Mouse (Mus musculus) right cerebral cortex, postnatal 14 days (tissue): ENCODE measurements around the gene Ric1.

Experiments
- DNase-seq: peaks from one replicate; pipeline ENCODE4 v3.0.0; 2022

Gene Ric1

DNA sequence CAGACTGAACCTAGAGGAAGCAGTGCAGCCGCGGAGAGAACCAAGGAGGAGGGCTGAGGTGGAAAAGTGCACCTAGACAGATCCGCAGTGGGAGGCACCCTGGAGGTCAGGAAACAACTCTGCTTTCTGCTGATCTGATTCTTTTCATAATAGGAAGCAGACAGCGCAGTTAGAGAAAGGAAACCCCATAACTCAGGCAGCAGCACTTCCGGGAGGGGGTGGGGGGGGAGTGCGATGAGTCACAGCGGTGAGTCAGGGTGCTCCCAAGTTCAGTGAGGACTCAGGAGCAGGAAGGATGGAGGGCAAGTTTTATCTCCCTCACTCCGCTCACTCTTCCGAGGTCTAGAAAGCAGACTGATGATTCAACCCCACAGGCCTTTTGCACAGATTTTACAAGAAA, 119.0 kb downstream of the Ric1 start:
- no peak for DNase-seq

GRCm38 (mm10) chr19:29641510-29641909, 119.4 kb downstream of the Ric1 start:
- no peak for DNase-seq

- no peak for DNase-seq
These were observed 120.1 kb downstream of the Ric1 start for GRCm38 (mm10) chr19:29642211-29642610.

DNA sequence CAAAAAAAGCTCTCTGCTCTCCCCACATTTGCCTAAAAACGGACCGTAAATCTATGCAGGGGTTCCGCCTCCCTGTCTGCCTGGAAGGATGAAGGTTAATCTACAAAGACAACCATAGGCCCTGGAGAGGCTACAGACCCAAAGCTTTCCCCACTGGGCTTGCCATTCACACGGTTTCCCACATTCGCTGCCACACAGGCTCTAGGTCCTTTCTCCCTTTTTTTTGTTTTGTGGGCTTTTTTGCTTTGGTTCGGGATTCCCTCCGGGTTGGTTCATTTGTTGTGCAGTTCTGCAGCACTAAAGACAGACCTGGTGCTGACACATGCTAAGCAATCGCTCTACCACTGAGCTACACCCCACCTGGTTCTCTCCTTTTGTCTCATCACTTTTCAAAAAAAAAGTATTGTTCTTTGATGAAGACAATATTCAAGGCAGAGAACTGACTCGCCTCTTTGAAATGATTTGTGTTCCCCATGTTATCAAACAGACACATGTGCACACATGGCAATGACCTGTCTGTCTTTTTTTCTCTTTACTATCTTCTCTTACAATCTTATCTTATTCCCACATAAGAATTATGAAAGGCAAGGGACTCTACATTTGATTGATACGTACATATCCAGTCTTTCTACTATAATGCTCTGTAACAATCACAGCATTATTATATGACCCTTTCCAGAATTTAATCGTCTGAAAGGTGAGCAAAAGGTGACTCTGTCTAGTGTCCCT, 121.3 kb downstream of the Ric1 start:
- no peak for DNase-seq

GRCm38 (mm10) chr19:29644747-29645146, 122.7 kb downstream of the Ric1 start:
- no peak for DNase-seq

DNA sequence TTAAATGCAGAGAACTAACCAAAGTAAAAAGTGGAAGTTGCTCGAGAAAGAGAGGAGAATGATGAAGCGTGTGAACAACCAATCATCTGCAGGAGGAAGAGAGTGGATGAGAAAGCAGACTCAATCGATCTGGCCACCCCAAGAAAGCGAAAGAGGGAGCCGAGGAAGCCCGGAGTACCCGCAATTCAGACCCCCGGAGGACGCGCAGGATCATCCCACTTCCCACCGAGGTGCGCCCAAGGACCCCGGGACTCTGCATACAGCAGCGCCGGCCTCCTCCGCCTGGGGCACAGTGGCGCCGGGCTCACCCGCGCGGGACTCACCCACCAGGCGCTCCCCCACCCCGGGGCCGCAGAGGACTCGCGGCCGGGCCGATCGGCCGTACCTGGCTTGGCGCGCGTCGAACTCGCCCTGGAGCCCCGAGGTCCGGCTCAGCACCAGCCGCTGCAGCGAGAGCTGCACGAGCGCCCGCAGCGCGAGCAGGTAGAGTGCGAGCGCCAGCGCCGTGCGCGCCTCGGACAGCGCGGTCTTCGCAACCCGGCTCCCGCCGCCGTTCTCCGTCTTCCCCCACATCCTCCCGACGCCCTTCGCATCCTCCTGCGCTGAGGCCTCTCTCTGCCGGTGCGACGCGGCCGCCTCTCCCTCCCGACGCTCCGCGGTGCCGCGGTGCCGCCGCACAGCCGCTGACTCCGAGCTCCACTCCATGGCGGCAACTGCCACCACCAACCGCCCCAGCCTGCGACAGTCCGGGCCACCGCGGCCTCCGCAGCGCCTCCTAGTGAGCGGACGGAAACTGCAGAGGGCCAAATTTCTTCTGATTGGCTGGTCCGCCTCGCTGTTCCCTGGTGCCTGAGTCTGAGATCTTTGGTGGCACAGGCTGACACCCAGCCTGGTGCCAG, 125.8 kb downstream of the Ric1 start, which contains the start of gene Ermp1:
TSS of gene Ermp1 (minus strand) at position 765 of the 899 bp plus-strand sequence.
- DNase-seq = peak; percentile 96

- no peak for DNase-seq
These were observed 126.5 kb downstream of the Ric1 start for GRCm38 (mm10) chr19:29648550-29648914.

DNA sequence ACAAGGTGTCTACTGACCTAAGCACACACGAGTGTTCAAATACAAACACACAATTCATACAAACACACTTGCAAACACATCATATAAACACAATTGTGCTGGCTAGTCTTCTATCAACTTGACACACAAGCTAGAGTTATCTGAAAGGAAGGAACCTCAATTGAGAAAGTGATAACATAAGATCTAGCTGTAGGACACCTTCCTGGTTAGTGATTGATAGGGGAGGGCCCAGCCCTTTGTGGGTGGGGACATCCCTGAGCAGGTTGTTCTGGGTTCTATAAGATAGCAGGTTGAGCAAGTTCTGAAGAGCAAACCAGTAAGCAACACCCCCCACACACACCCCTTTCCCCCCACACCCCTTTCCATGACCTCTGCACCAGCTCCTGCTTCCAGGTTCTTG, 127.6 kb downstream of the Ric1 start:
- DNase-seq = no peak

GRCm38 (mm10) chr19:29653768-29654265, 131.7 kb downstream of the Ric1 start:
- no peak for DNase-seq

DNA sequence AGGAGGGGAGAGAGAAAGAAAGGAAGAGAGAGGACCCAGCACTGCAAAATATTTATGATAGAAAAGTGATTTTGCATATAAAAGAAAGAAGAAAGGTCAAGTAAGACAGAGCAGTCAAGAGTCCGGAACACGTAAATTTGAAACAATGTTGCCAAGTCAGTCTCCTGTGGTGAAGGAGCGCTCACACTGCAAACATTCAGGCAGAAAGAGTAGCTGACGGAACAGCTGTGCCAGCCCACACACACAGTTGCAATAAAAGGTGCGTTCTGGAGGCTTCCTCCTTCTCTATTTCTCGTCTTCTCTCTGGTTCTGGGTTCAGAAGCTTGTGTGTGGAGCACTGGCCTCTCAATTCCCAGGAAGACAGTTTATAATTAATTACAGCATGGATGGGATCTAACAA, 133.1 kb downstream of the Ric1 start:
- no peak for DNase-seq

- DNase-seq = no peak
These were observed 133.9 kb downstream of the Ric1 start for GRCm38 (mm10) chr19:29656029-29656428.
